24 mouse cellular contexts compared by ENCODE assay signal in the genomic region with DNA sequence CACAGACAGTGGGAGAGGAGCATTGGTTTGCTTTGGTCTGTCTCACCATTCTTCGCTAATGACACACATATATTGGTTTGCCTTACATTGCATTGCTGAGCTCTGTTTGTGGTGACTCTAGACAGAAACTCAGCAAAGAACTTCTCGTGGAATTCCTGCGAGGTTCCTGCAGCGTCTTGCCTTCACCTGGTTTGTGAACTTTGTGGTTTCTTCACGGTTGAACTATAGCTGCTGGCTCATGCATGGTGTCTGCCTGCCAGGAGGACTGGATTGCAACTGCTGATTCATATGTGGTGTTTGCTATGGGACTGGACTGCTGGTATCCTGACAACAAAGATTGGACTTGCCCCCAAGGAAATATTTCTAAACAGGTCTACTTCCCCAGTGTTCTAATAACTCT.
"Had no signal": no experiment of that assay in that cellular context is flagged by ENCODE, and none has a peak within 500 bp of the region (broad histone marks: within the 10 kb centered on the region; RNA-seq: fewer than 3 reads in every experiment).

No protein-coding gene starts in this region.

- H3K9ac ChIP-seq: heart, embryonic 12.5 days; hindbrain, embryonic 12.5 days; hindbrain, embryonic 14.5 days; intestine, embryonic 15.5 days; limb, embryonic 13.5 days; limb, embryonic 15.5 days; liver, embryonic 12.5 days; liver, embryonic 14.5 days had no signal

- H3K4me3 ChIP-seq: heart, embryonic 10.5 days; heart, embryonic 12.5 days; hindbrain, embryonic 10.5 days; hindbrain, embryonic 12.5 days; intestine, embryonic 15.5 days; layer of hippocampus, adult 2 months; limb, embryonic 13.5 days; limb, embryonic 15.5 days; liver, embryonic 12.5 days had no signal

- H3K4me1 ChIP-seq: heart, embryonic 10.5 days; heart, embryonic 12.5 days; hindbrain, embryonic 10.5 days; hindbrain, embryonic 12.5 days; intestine, embryonic 15.5 days; limb, embryonic 13.5 days; limb, embryonic 15.5 days; liver, embryonic 12.5 days had no signal

- H3K27me3 ChIP-seq: heart, embryonic 12.5 days; hindbrain, embryonic 12.5 days; intestine, embryonic 15.5 days; limb, embryonic 13.5 days; limb, embryonic 15.5 days; liver, embryonic 12.5 days had no signal

- H3K27ac ChIP-seq: heart, embryonic 10.5 days; hindbrain, embryonic 10.5 days; hindbrain, embryonic 12.5 days; hindbrain, embryonic 14.5 days; intestine, embryonic 15.5 days; layer of hippocampus, adult 2 months; limb, embryonic 13.5 days; limb, embryonic 15.5 days; liver, embryonic 12.5 days; liver, embryonic 14.5 days had no signal

- DNase-seq: gastrocnemius, postnatal 14 days; gastrocnemius, postnatal 36 days; heart, adult 11 months; heart, postnatal 10 days; heart, postnatal 4 days; kidney, adult 8-10 months; kidney, postnatal 10 days; kidney, postnatal 25 days; kidney, postnatal 4 days; left cerebral cortex, postnatal 4 days had no signal

- ATAC-seq: hindbrain, embryonic 16.5 days; inflammation-experienced regulatory T-cells, adult 6 months; intestine, embryonic 15.5 days; intestine, postnatal 0 days; liver, embryonic 12.5 days had no signal

- H3K36me3 ChIP-seq: heart, embryonic 10.5 days; heart, embryonic 12.5 days; hindbrain, embryonic 10.5 days; hindbrain, embryonic 12.5 days; intestine, embryonic 15.5 days; limb, embryonic 13.5 days; limb, embryonic 15.5 days; liver, embryonic 12.5 days had no signal
